Mouse (Mus musculus) heart, postnatal 0 days (tissue): Measurements from ENCODE around the gene Olfr1030. TPM values are rescaled to one million over a fixed set of nuclear protein-coding genes. Genes with fewer than 3 reads are reported as not detected.

Source experiments
- polyA plus RNA-seq: library from polyadenylated mRNA; unstranded; fragments of >200 nt; fragmentation: Nextera tagmentation; extraction: Ambion mirVana; gene quantifications from 2 replicates; pipeline ENCODE4 v1.2.1, GENCODE M21; 2015
- total RNA-seq: library from RNA; depleted of rRNA; stranded (reverse); fragments of >200 nt; gene quantifications from 2 replicates; pipeline ENCODE4 v1.2.3, GENCODE M21; 2014; ENCODE audit warnings: low replicate concordance; rRNA removed

Gene Olfr1030
- total and polyA plus RNA-seq, 2 experiments from 2014 or later = not detected

Other genes with a start within 250 kb of the Olfr1030 start
- gene Olfr1012, start 216.5 kb upstream of the Olfr1030 start, total RNA-seq = not detected in 2 replicates
- gene Olfr1012, start 216.5 kb upstream of the Olfr1030 start, polyA plus RNA-seq = not detected in 2 replicates
- gene Olfr1013, start 212.2 kb upstream of the Olfr1030 start, total RNA-seq = not detected in 2 replicates
- not detected in 2 replicates for gene Olfr1013, start 212.2 kb upstream of the Olfr1030 start, polyA plus RNA-seq
- gene Olfr1014, start 206.6 kb upstream of the Olfr1030 start, total RNA-seq = not detected in 2 replicates
- gene Olfr1014, start 206.6 kb upstream of the Olfr1030 start, polyA plus RNA-seq = not detected in 2 replicates
- not detected in 2 replicates for gene Olfr1015, start 197.3 kb upstream of the Olfr1030 start, total RNA-seq
- not detected in 2 replicates for gene Olfr1015, start 197.3 kb upstream of the Olfr1030 start, polyA plus RNA-seq
- not detected in 2 replicates for gene Olfr1016, start 176.7 kb upstream of the Olfr1030 start, total RNA-seq
- not detected in 2 replicates for gene Olfr1016, start 176.7 kb upstream of the Olfr1030 start, polyA plus RNA-seq
- gene Olfr1018, start 160.8 kb upstream of the Olfr1030 start, total RNA-seq = not detected in 2 replicates
- not detected in 2 replicates for gene Olfr1018, start 160.8 kb upstream of the Olfr1030 start, polyA plus RNA-seq
- gene Olfr1019, start 133.8 kb upstream of the Olfr1030 start, total RNA-seq = not detected in 2 replicates
- not detected in 2 replicates for gene Olfr1019, start 133.8 kb upstream of the Olfr1030 start, polyA plus RNA-seq
- gene Olfr1020, start 132.2 kb upstream of the Olfr1030 start, total RNA-seq = not detected in 2 replicates
- not detected in 2 replicates for gene Olfr1020, start 132.2 kb upstream of the Olfr1030 start, polyA plus RNA-seq
- not detected in 2 replicates for gene Olfr1022, start 110.7 kb upstream of the Olfr1030 start, total RNA-seq
- gene Olfr1022, start 110.7 kb upstream of the Olfr1030 start, polyA plus RNA-seq = not detected in 2 replicates
- not detected in 2 replicates for gene Olfr1023, start 93.6 kb upstream of the Olfr1030 start, total RNA-seq
- not detected in 2 replicates for gene Olfr1023, start 93.6 kb upstream of the Olfr1030 start, polyA plus RNA-seq
- gene Olfr1024, start 74.2 kb upstream of the Olfr1030 start, total RNA-seq = not detected in 2 replicates
- gene Olfr1024, start 74.2 kb upstream of the Olfr1030 start, polyA plus RNA-seq = not detected in 2 replicates
- gene Olfr1025-ps1, start 64.1 kb upstream of the Olfr1030 start, total RNA-seq = not detected in 2 replicates
- gene Olfr1025-ps1, start 64.1 kb upstream of the Olfr1030 start, polyA plus RNA-seq = not detected in 2 replicates
- not detected in 2 replicates for gene Olfr1026, start 57.7 kb upstream of the Olfr1030 start, total RNA-seq
- not detected in 2 replicates for gene Olfr1026, start 57.7 kb upstream of the Olfr1030 start, polyA plus RNA-seq
- gene Olfr1028, start 28.8 kb upstream of the Olfr1030 start, total RNA-seq = not detected in 2 replicates
- gene Olfr1028, start 28.8 kb upstream of the Olfr1030 start, polyA plus RNA-seq = not detected in 2 replicates
- not detected in 2 replicates for gene Olfr1029, start 5.4 kb upstream of the Olfr1030 start, total RNA-seq
- not detected in 2 replicates for gene Olfr1029, start 5.4 kb upstream of the Olfr1030 start, polyA plus RNA-seq
- not detected in 2 replicates for gene Olfr1031, start 11.0 kb downstream of the Olfr1030 start, total RNA-seq
- gene Olfr1031, start 11.0 kb downstream of the Olfr1030 start, polyA plus RNA-seq = not detected in 2 replicates
- gene Olfr1032, start 26.3 kb downstream of the Olfr1030 start, total RNA-seq = not detected in 2 replicates
- gene Olfr1032, start 26.3 kb downstream of the Olfr1030 start, polyA plus RNA-seq = not detected in 2 replicates
- gene Olfr1033, start 41.4 kb downstream of the Olfr1030 start, total RNA-seq = 0.31 and 4.0 TPM in 2 replicates
- gene Olfr1033, start 41.4 kb downstream of the Olfr1030 start, polyA plus RNA-seq = 4.0 and 5.4 TPM in 2 replicates
- gene Olfr1034, start 66.6 kb downstream of the Olfr1030 start, total RNA-seq = 0.35 TPM in 1 of 2 replicates, not detected in the other
- gene Olfr1034, start 66.6 kb downstream of the Olfr1030 start, polyA plus RNA-seq = 0.04 and 0.05 TPM in 2 replicates
- not detected in 2 replicates for gene Olfr1036, start 94.7 kb downstream of the Olfr1030 start, total RNA-seq
- not detected in 2 replicates for gene Olfr1036, start 94.7 kb downstream of the Olfr1030 start, polyA plus RNA-seq
- gene Olfr1037, start 108.1 kb downstream of the Olfr1030 start, total RNA-seq = not detected in 2 replicates
- not detected in 2 replicates for gene Olfr1037, start 108.1 kb downstream of the Olfr1030 start, polyA plus RNA-seq
- gene Olfr1039, start 156.7 kb downstream of the Olfr1030 start, total RNA-seq = not detected in 2 replicates
- not detected in 2 replicates for gene Olfr1039, start 156.7 kb downstream of the Olfr1030 start, polyA plus RNA-seq
- gene Olfr1040, start 167.5 kb downstream of the Olfr1030 start, total RNA-seq = not detected in 2 replicates
- not detected in 2 replicates for gene Olfr1040, start 167.5 kb downstream of the Olfr1030 start, polyA plus RNA-seq
- gene Olfr1042, start 182.6 kb downstream of the Olfr1030 start, total RNA-seq = not detected in 2 replicates
- gene Olfr1042, start 182.6 kb downstream of the Olfr1030 start, polyA plus RNA-seq = not detected in 2 replicates
- not detected in 2 replicates for gene Olfr1043, start 188.2 kb downstream of the Olfr1030 start, total RNA-seq
- not detected in 2 replicates for gene Olfr1043, start 188.2 kb downstream of the Olfr1030 start, polyA plus RNA-seq
- gene Olfr1044, start 198.5 kb downstream of the Olfr1030 start, total RNA-seq = not detected in 2 replicates
- gene Olfr1044, start 198.5 kb downstream of the Olfr1030 start, polyA plus RNA-seq = not detected in 2 replicates
- gene Olfr52, start 206.4 kb downstream of the Olfr1030 start, total RNA-seq = not detected in 2 replicates
- gene Olfr52, start 206.4 kb downstream of the Olfr1030 start, polyA plus RNA-seq = not detected in 2 replicates
- gene Olfr1045, start 223.7 kb downstream of the Olfr1030 start, total RNA-seq = not detected in 2 replicates
- gene Olfr1045, start 223.7 kb downstream of the Olfr1030 start, polyA plus RNA-seq = not detected in 2 replicates
- not detected in 2 replicates for gene Olfr1046, start 240.0 kb downstream of the Olfr1030 start, total RNA-seq
- not detected in 2 replicates for gene Olfr1046, start 240.0 kb downstream of the Olfr1030 start, polyA plus RNA-seq